ENCODE assay signal across 7 mouse cellular contexts in the genomic region with DNA sequence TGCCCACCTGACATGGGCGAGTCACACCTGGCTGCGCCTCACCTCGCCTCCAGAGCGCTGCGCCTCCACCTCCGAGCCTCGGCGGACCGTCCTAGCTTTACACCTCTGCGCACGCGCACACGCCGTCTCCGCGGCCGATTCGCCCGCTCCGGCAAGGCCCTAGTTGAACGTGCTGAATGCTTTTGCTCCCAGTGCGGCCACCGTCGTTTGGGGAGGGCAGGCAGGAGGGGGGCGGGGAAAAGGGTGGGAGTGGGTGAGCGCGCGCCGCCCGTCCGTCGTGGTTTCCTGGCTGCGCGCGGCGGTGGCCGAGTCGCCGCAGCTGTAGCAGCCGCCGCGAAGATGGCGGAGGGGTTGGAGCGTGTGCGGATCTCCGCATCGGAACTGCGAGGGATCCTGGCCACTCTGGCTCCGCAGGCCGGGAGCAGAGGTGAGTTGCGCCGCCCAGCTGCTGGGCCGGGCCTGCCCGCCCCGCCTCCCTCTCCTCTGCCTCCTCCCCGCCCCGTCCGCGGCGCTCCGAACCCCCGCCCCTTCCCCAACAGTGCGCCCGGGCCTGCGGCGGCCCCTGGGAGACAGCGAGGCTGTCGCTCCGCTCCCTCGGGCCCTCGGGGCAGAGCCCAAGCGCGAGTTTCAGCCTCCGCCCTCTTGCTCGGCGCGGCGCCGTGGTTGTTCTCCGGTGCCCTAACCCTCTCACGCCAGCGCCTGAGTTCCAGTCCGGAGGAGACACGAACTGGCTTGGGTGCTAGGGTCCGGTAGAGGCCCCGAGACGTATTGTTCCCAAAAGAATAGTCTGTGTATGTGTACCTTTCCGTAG. TPM values are rescaled to one million over a fixed set of nuclear protein-coding genes. Genes with fewer than 3 reads are reported as not detected.
DNase-seq lines count a peak whose midpoint lies in the region; ATAC-seq lines count a peak whose summit lies in the region.

Gene Smg6 (plus strand): TSS at position 247 of the 811 bp plus-strand sequence.
Gene Srr (minus strand): TSS at position 372 of the 811 bp plus-strand sequence.

- H3K4me3 ChIP-seq in intestine, embryonic 15.5 days (replicated peaks): peak within 1 kb of the TSS; percentile 95
- peak within 1 kb of the TSS; percentile 97 for H3K4me3 ChIP-seq in midbrain, embryonic 10.5 days

- H3K9me3 ChIP-seq in intestine, embryonic 15.5 days: no peaks in the 10 kb centered on the region
- H3K9me3 ChIP-seq in midbrain, embryonic 10.5 days (replicated peaks): no peaks in the 10 kb centered on the region

- peak; percentile 97 for ATAC-seq in intestine, embryonic 15.5 days

- peak within 1 kb of the TSS; percentile 95 for H3K9ac ChIP-seq in intestine, embryonic 15.5 days

- peak within 1 kb of the TSS; percentile 100 for H3K27ac ChIP-seq in intestine, embryonic 15.5 days
- H3K27ac ChIP-seq in midbrain, embryonic 10.5 days (replicated peaks): peak within 1 kb of the TSS; percentile 97

- peak; percentile 97 for DNase-seq in adrenal gland, adult 2 months
- peak; percentile 96 for DNase-seq in embryo, embryonic 11.5 days (ENCODE audit: low read depth, low spot score)
- DNase-seq in gastrocnemius, postnatal 36 days: peak; percentile 88 to 91
- peak; percentile 90 to 95 for DNase-seq in left cerebral cortex, postnatal 25 days (ENCODE audit: low spot score in 2 of 2)
- DNase-seq in midbrain, embryonic 10.5 days (ENCODE audit: low spot score): peak; percentile 98
- DNase-seq in right cerebral cortex, postnatal 4 days: peak; percentile 97

- H3K4me2 ChIP-seq in intestine, embryonic 15.5 days (replicated peaks): peak within 1 kb of the TSS; percentile 57

- H3K4me1 ChIP-seq in intestine, embryonic 15.5 days (replicated peaks): peaks cover 7% of the 10 kb centered on the region
- peaks cover 18% of the 10 kb centered on the region for H3K4me1 ChIP-seq in midbrain, embryonic 10.5 days

- under 1% methylated on average over 69 of the region's 88 CpGs for WGBS in intestine, embryonic 15.5 days
- WGBS in midbrain, embryonic 10.5 days: under 1% methylated on average over 84 of the region's 88 CpGs

- no peaks in the 10 kb centered on the region for H3K27me3 ChIP-seq in intestine, embryonic 15.5 days (replicated peaks)
- H3K27me3 ChIP-seq in midbrain, embryonic 10.5 days (ENCODE audit: low read depth, poor library complexity, severe bottlenecking): no peaks in the 10 kb centered on the region

- intact Hi-C loops in gastrocnemius, postnatal 36 days (cut with DNase I): no loop called here
- intact Hi-C loops in left cerebral cortex, postnatal 25 days (cut with DNase I): no loop called here

- H3K36me3 ChIP-seq in intestine, embryonic 15.5 days: peaks cover 8% of the 10 kb centered on the region
- peaks cover 19% of the 10 kb centered on the region for H3K36me3 ChIP-seq in midbrain, embryonic 10.5 days

RNA-seq across cellular contexts. Expression of gene Smg6, which starts in this region (rescaled TPM):
- 10 to 100 TPM; 19.7 to 20.9 TPM for total RNA-seq in adrenal gland, adult 2 months (2021)
- 27.8 and 32.6 TPM in 2 replicates for polyA plus RNA-seq in adrenal gland, adult 2 months (2012; rRNA removed)
- total RNA-seq in gastrocnemius, postnatal 36 days (2021): 10 to 100 TPM in 1 of 2 experiments, 1 to 10 TPM in 1; 8.4 to 11.4 TPM
- 11.9 and 12.4 TPM in 2 replicates for polyA plus RNA-seq in intestine, embryonic 15.5 days (2015; fragmentation: Nextera tagmentation; extraction: Ambion mirVana)
- total RNA-seq in left cerebral cortex, postnatal 25 days (2021): 10 to 100 TPM; 26.5 to 27.5 TPM
- polyA plus RNA-seq in midbrain, embryonic 10.5 days (2016; fragmentation: Nextera tagmentation; extraction: Ambion mirVana): 17.8 and 20.7 TPM in 2 replicates

RNA-seq across cellular contexts. Expression of gene Srr, which starts in this region (rescaled TPM):
- total RNA-seq in adrenal gland, adult 2 months (2021): 10 to 100 TPM; 55.7 to 62.8 TPM
- polyA plus RNA-seq in adrenal gland, adult 2 months (2012; rRNA removed): 2.4 and 5.2 TPM in 2 replicates
- total RNA-seq in gastrocnemius, postnatal 36 days (2021): 10 to 100 TPM; 18.6 to 18.9 TPM
- 16.1 and 16.6 TPM in 2 replicates for polyA plus RNA-seq in intestine, embryonic 15.5 days (2015; fragmentation: Nextera tagmentation; extraction: Ambion mirVana)
- total RNA-seq in left cerebral cortex, postnatal 25 days (2021): 100 to 1,000 TPM in 1 of 2 experiments, 10 to 100 TPM in 1; 93.7 to 100 TPM
- 14.4 and 19.5 TPM in 2 replicates for polyA plus RNA-seq in midbrain, embryonic 10.5 days (2016; fragmentation: Nextera tagmentation; extraction: Ambion mirVana)

Comparison
In these comparisons a context has a peak if more than half of its experiments do, and no peak if none do; other contexts are left out.
1. Peak in every context shown above with its lines: DNase-seq, ATAC-seq, H3K4me3 ChIP-seq and H3K27ac ChIP-seq.